Mouse (Mus musculus): ENCODE results near the gene A030005K14Rik.

Gene A030005K14Rik

GRCm38 (mm10) chr1:83059278-83059677 is at the start of gene A030005K14Rik:
TSS of gene A030005K14Rik (minus strand) at chr1:83059378.
- no peak for DNase-seq (ENCODE audit: low read depth, low spot score)

- no peak for DNase-seq (ENCODE audit: low read depth, low spot score)
Measured at GRCm38 (mm10) chr1:83107410-83107978, 48.3 kb upstream of the A030005K14Rik start.

GRCm38 (mm10) chr1:83105464-83105863 is 46.3 kb upstream of the A030005K14Rik start:
- DNase-seq (ENCODE audit: low read depth, low spot score): no peak

GRCm38 (mm10) chr1:83101891-83102290 is 42.7 kb upstream of the A030005K14Rik start:
- no peak for DNase-seq (ENCODE audit: low read depth, low spot score)

- DNase-seq (ENCODE audit: low read depth, low spot score): no peak
Measured at GRCm38 (mm10) chr1:83099580-83100137, 40.5 kb upstream of the A030005K14Rik start.

- DNase-seq (ENCODE audit: low read depth, low spot score): no peak
Measured at GRCm38 (mm10) chr1:83099160-83099559, 40.0 kb upstream of the A030005K14Rik start.

- no peak for DNase-seq (ENCODE audit: low read depth, low spot score)
Measured at GRCm38 (mm10) chr1:83096935-83097334, 37.8 kb upstream of the A030005K14Rik start.

GRCm38 (mm10) chr1:83091268-83091667 is 32.1 kb upstream of the A030005K14Rik start:
- DNase-seq (ENCODE audit: low read depth, low spot score): no peak

- no peak for DNase-seq (ENCODE audit: low read depth, low spot score)
Measured at GRCm38 (mm10) chr1:83084790-83085189, 25.6 kb upstream of the A030005K14Rik start.

- no peak for DNase-seq (ENCODE audit: low read depth, low spot score)
Measured at GRCm38 (mm10) chr1:83077016-83077415, 17.8 kb upstream of the A030005K14Rik start.

- DNase-seq (ENCODE audit: low read depth, low spot score): peak; percentile 54
Measured at GRCm38 (mm10) chr1:83076190-83076917, 17.2 kb upstream of the A030005K14Rik start.

- DNase-seq (ENCODE audit: low read depth, low spot score): no peak
Measured at GRCm38 (mm10) chr1:83075526-83076189, 16.5 kb upstream of the A030005K14Rik start.

GRCm38 (mm10) chr1:83067205-83067604 is 8.0 kb upstream of the A030005K14Rik start:
- no peak for DNase-seq (ENCODE audit: low read depth, low spot score)

- DNase-seq (ENCODE audit: low read depth, low spot score): no peak
Measured at GRCm38 (mm10) chr1:83066577-83066976, 7.4 kb upstream of the A030005K14Rik start.

GRCm38 (mm10) chr1:83064851-83065250 is 5.7 kb upstream of the A030005K14Rik start:
- DNase-seq (ENCODE audit: low read depth, low spot score): peak; percentile 23

GRCm38 (mm10) chr1:83060643-83061042 is 1.5 kb upstream of the A030005K14Rik start, which contains the start of gene Krtap28-13:
TSS of gene Krtap28-13 (plus strand) at chr1:83060930.
- no peak for DNase-seq (ENCODE audit: low read depth, low spot score)

GRCm38 (mm10) chr1:83058481-83058880 is 697 bp downstream of the A030005K14Rik start:
- no peak for DNase-seq (ENCODE audit: low read depth, low spot score)

GRCm38 (mm10) chr1:83044882-83045427 is 14.2 kb downstream of the A030005K14Rik start, which contains the start of gene Gm47969:
TSS of gene Gm47969 (plus strand) at chr1:83044932.
- DNase-seq (ENCODE audit: low read depth, low spot score): no peak

GRCm38 (mm10) chr1:83042380-83042779 is 16.8 kb downstream of the A030005K14Rik start, which contains the start of gene Krtap28-10:
TSS of gene Krtap28-10 (minus strand) at chr1:83042480.
- DNase-seq (ENCODE audit: low read depth, low spot score): no peak

- DNase-seq (ENCODE audit: low read depth, low spot score): no peak
Measured at GRCm38 (mm10) chr1:83039080-83039479, 20.1 kb downstream of the A030005K14Rik start.

GRCm38 (mm10) chr1:83038109-83038672 is 21.0 kb downstream of the A030005K14Rik start, which contains the start of gene Slc19a3:
TSS of gene Slc19a3 (minus strand) at chr1:83038448.
- DNase-seq (ENCODE audit: low read depth, low spot score): no peak
